Mouse (Mus musculus): ENCODE results near the gene Sergef. TPM values are rescaled to one million over a fixed set of nuclear protein-coding genes. Genes with fewer than 3 reads are reported as not detected.
"Not testable (repeated sequence)": the region's sequence is repeated elsewhere in the genome, so short reads cannot be mapped to it uniquely, and the experiment has no call there.

The Sergef gene
- polyA plus RNA-seq (2015; fragmentation: Nextera tagmentation; extraction: Ambion mirVana) = 13.3 and 14.4 TPM in 2 replicates

- H3K27me3 ChIP-seq (ENCODE audit: control insufficient read depth, insufficient read depth, low read depth, low read length) = peaks cover 4% of the 10 kb centered on the region; the same call in 1 of the 2 replicates
- H3K36me3 ChIP-seq (ENCODE audit: control insufficient read depth, insufficient read depth, low read length) = no peaks in the 10 kb centered on the region
- peak; percentile 98 for ATAC-seq (ENCODE audit: low read depth)
- H3K27ac ChIP-seq (ENCODE audit: low read length) = peak within 1 kb of the TSS; percentile 50
- peak within 1 kb of the TSS; percentile 84 for H3K4me3 ChIP-seq (ENCODE audit: low read length)
- H3K4me2 ChIP-seq (ENCODE audit: low read depth, low read length) = peak within 1 kb of the TSS; percentile 95
- no peaks in the 10 kb centered on the region for H3K9me3 ChIP-seq (ENCODE audit: control insufficient read depth, low read length)
- WGBS = under 1% methylated on average over 30 of the region's 30 CpGs
- peak within 1 kb of the TSS; percentile 85 for H3K9ac ChIP-seq (ENCODE audit: low read length)
- peaks cover 13% of the 10 kb centered on the region for H3K4me1 ChIP-seq (replicated peaks; ENCODE audit: control insufficient read depth, insufficient read depth, low read length)
These were observed at the start of gene Sergef for GRCm38 (mm10) chr7:46639692-46640031. Gene Sergef (minus strand): TSS chr7:46639807.

- no peak for ATAC-seq (ENCODE audit: low read depth)
- Histone ChIP-seq H3K9ac (ENCODE audit: low read length) (no peak overlapping the region), H3K9me3 (ENCODE audit: control insufficient read depth, low read length) (no peaks in the 10 kb centered on the region), H3K4me2 (ENCODE audit: low read depth, low read length) (no peak overlapping the region), H3K4me1 (replicated peaks; ENCODE audit: control insufficient read depth, insufficient read depth, low read length) (no peaks in the 10 kb centered on the region), H3K27me3 (ENCODE audit: control insufficient read depth, insufficient read depth, low read depth, low read length) (no peaks in the 10 kb centered on the region), H3K36me3 (ENCODE audit: control insufficient read depth, insufficient read depth, low read length) (peaks cover 18% of the 10 kb centered on the region), H3K27ac (ENCODE audit: low read length) (no peak overlapping the region), H3K4me3 (ENCODE audit: low read length) (no peak overlapping the region)
- WGBS = 82% methylated on average over 5 of the region's 5 CpGs
These were observed 47.2 kb upstream of the Sergef start for GRCm38 (mm10) chr7:46686827-46687226.

GRCm38 (mm10) chr7:46680732-46681131 lies 41.1 kb upstream of the Sergef start:
- Histone ChIP-seq H3K9ac (ENCODE audit: low read length) (no peak overlapping the region), H3K9me3 (ENCODE audit: control insufficient read depth, low read length) (no peaks in the 10 kb centered on the region), H3K4me3 (ENCODE audit: low read length) (no peak overlapping the region), H3K4me1 (replicated peaks; ENCODE audit: control insufficient read depth, insufficient read depth, low read length) (no peaks in the 10 kb centered on the region), H3K36me3 (ENCODE audit: control insufficient read depth, insufficient read depth, low read length) (no peaks in the 10 kb centered on the region), H3K27ac (ENCODE audit: low read length) (no peak overlapping the region), H3K27me3 (ENCODE audit: control insufficient read depth, insufficient read depth, low read depth, low read length) (no peaks in the 10 kb centered on the region), H3K4me2 (ENCODE audit: low read depth, low read length) (no peak overlapping the region)
- ATAC-seq (ENCODE audit: low read depth) = no peak

- not testable (repeated sequence) for H3K4me3 ChIP-seq (ENCODE audit: low read length); H3K9ac ChIP-seq (ENCODE audit: low read length); H3K4me1 ChIP-seq (replicated peaks; ENCODE audit: control insufficient read depth, insufficient read depth, low read length); H3K27me3 ChIP-seq (ENCODE audit: control insufficient read depth, insufficient read depth, low read depth, low read length); ATAC-seq (ENCODE audit: low read depth); H3K9me3 ChIP-seq (ENCODE audit: control insufficient read depth, low read length); H3K27ac ChIP-seq (ENCODE audit: low read length); H3K36me3 ChIP-seq (ENCODE audit: control insufficient read depth, insufficient read depth, low read length); H3K4me2 ChIP-seq (ENCODE audit: low read depth, low read length)
- WGBS = 71% methylated on average over 7 of the region's 7 CpGs
These were observed 39.4 kb upstream of the Sergef start for GRCm38 (mm10) chr7:46679044-46679443.

- no peaks in the 10 kb centered on the region for H3K36me3 ChIP-seq (ENCODE audit: control insufficient read depth, insufficient read depth, low read length)
- ATAC-seq (ENCODE audit: low read depth) = no peak
- no peaks in the 10 kb centered on the region for H3K4me1 ChIP-seq (replicated peaks; ENCODE audit: control insufficient read depth, insufficient read depth, low read length)
- no peaks in the 10 kb centered on the region for H3K9me3 ChIP-seq (ENCODE audit: control insufficient read depth, low read length)
- H3K27ac ChIP-seq (ENCODE audit: low read length) = no peak overlapping the region
- H3K9ac ChIP-seq (ENCODE audit: low read length) = no peak overlapping the region
- H3K4me3 ChIP-seq (ENCODE audit: low read length) = no peak overlapping the region
- no peak overlapping the region for H3K4me2 ChIP-seq (ENCODE audit: low read depth, low read length)
- H3K27me3 ChIP-seq (ENCODE audit: control insufficient read depth, insufficient read depth, low read depth, low read length) = no peaks in the 10 kb centered on the region
- WGBS = 78% methylated on average over 3 of the region's 3 CpGs
These were observed 38.8 kb upstream of the Sergef start for GRCm38 (mm10) chr7:46678417-46678816.

- H3K4me2 ChIP-seq (ENCODE audit: low read depth, low read length) = no peak overlapping the region
- H3K27ac ChIP-seq (ENCODE audit: low read length) = no peak overlapping the region
- no peak overlapping the region for H3K4me3 ChIP-seq (ENCODE audit: low read length)
- no peaks in the 10 kb centered on the region for H3K36me3 ChIP-seq (ENCODE audit: control insufficient read depth, insufficient read depth, low read length)
- no peak for ATAC-seq (ENCODE audit: low read depth)
- H3K27me3 ChIP-seq (ENCODE audit: control insufficient read depth, insufficient read depth, low read depth, low read length) = no peaks in the 10 kb centered on the region
- no peaks in the 10 kb centered on the region for H3K4me1 ChIP-seq (replicated peaks; ENCODE audit: control insufficient read depth, insufficient read depth, low read length)
- WGBS = 43% methylated on average over 5 of the region's 5 CpGs
- no peaks in the 10 kb centered on the region for H3K9me3 ChIP-seq (ENCODE audit: control insufficient read depth, low read length)
- H3K9ac ChIP-seq (ENCODE audit: low read length) = no peak overlapping the region
These were observed 37.3 kb upstream of the Sergef start for GRCm38 (mm10) chr7:46676808-46677360.

- Histone ChIP-seq H3K9ac (ENCODE audit: low read length) (no peak overlapping the region), H3K4me1 (replicated peaks; ENCODE audit: control insufficient read depth, insufficient read depth, low read length) (no peaks in the 10 kb centered on the region), H3K9me3 (ENCODE audit: control insufficient read depth, low read length) (no peaks in the 10 kb centered on the region), H3K4me3 (ENCODE audit: low read length) (no peak overlapping the region), H3K36me3 (ENCODE audit: control insufficient read depth, insufficient read depth, low read length) (no peaks in the 10 kb centered on the region), H3K27ac (ENCODE audit: low read length) (no peak overlapping the region), H3K27me3 (ENCODE audit: control insufficient read depth, insufficient read depth, low read depth, low read length) (no peaks in the 10 kb centered on the region), H3K4me2 (ENCODE audit: low read depth, low read length) (no peak overlapping the region)
- WGBS = 78% methylated on average over 8 of the region's 8 CpGs
- no peak for ATAC-seq (ENCODE audit: low read depth)
These were observed 36.3 kb upstream of the Sergef start for GRCm38 (mm10) chr7:46675886-46676285.

DNA sequence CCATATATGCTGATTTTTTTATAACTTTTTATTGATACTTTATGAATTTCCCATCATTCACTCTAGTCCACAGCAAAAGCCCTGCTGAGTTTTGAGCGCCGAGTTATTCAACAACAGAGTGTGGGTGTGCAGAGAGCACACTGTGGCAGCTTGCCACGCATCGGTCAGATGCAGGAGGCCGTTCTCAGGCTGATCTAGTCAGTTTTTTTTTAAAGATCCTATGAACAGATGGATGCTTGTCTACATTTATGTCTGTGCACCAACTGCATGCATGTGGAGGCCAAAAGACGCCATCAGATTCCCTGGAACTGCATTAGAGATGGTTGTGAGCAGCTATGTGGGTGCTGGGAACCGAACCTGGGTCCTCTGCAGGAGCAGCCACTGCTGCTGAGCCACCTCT lies 35.5 kb upstream of the Sergef start:
- 92% methylated on average over 7 of the region's 7 CpGs for WGBS
- H3K9me3 ChIP-seq (ENCODE audit: control insufficient read depth, low read length) = no peaks in the 10 kb centered on the region
- H3K27me3 ChIP-seq (ENCODE audit: control insufficient read depth, insufficient read depth, low read depth, low read length) = no peaks in the 10 kb centered on the region
- no peak overlapping the region for H3K4me2 ChIP-seq (ENCODE audit: low read depth, low read length)
- no peaks in the 10 kb centered on the region for H3K4me1 ChIP-seq (replicated peaks; ENCODE audit: control insufficient read depth, insufficient read depth, low read length)
- no peak for ATAC-seq (ENCODE audit: low read depth)
- no peak overlapping the region for H3K27ac ChIP-seq (ENCODE audit: low read length)
- no peaks in the 10 kb centered on the region for H3K36me3 ChIP-seq (ENCODE audit: control insufficient read depth, insufficient read depth, low read length)
- H3K4me3 ChIP-seq (ENCODE audit: low read length) = no peak overlapping the region
- no peak overlapping the region for H3K9ac ChIP-seq (ENCODE audit: low read length)

- H3K4me3 ChIP-seq (ENCODE audit: low read length) = no peak within 1 kb of the TSS
- H3K4me1 ChIP-seq (replicated peaks; ENCODE audit: control insufficient read depth, insufficient read depth, low read length) = no peaks in the 10 kb centered on the region
- no peak within 1 kb of the TSS for H3K4me2 ChIP-seq (ENCODE audit: low read depth, low read length)
- H3K9ac ChIP-seq (ENCODE audit: low read length) = no peak within 1 kb of the TSS
- peak; percentile 45; the same call in 1 of the 2 replicates for ATAC-seq (ENCODE audit: low read depth)
- H3K36me3 ChIP-seq (ENCODE audit: control insufficient read depth, insufficient read depth, low read length) = no peaks in the 10 kb centered on the region
- no peak within 1 kb of the TSS for H3K27ac ChIP-seq (ENCODE audit: low read length)
- WGBS = 14% methylated on average over 10 of the region's 10 CpGs
- H3K27me3 ChIP-seq (ENCODE audit: control insufficient read depth, insufficient read depth, low read depth, low read length) = peaks cover 3% of the 10 kb centered on the region; the same call in 1 of the 2 replicates
- no peaks in the 10 kb centered on the region for H3K9me3 ChIP-seq (ENCODE audit: control insufficient read depth, low read length)
These were observed 32.6 kb upstream of the Sergef start, which contains the start of gene Tph1 for GRCm38 (mm10) chr7:46672160-46672672. Gene Tph1 (minus strand): TSS chr7:46672537.
